Mouse (Mus musculus): ENCODE results near the gene Ppp2r2c.

Gene Ppp2r2c

GRCm38 (mm10) chr5:36868266-36869090, at the start of gene Ppp2r2c:
TSS of gene Ppp2r2c (plus strand) at chr5:36868513.
- no peak for DNase-seq (ENCODE audit: low read depth, low spot score)

GRCm38 (mm10) chr5:36819742-36820141, 48.6 kb upstream of the Ppp2r2c start:
- DNase-seq (ENCODE audit: low read depth, low spot score), result no peak

- peak; percentile 49 for DNase-seq (ENCODE audit: low read depth, low spot score)
Observed at GRCm38 (mm10) chr5:36820142-36820541, 48.2 kb upstream of the Ppp2r2c start.

- DNase-seq (ENCODE audit: low read depth, low spot score), result no peak
Observed at GRCm38 (mm10) chr5:36822907-36823306, 45.4 kb upstream of the Ppp2r2c start.

- no peak for DNase-seq (ENCODE audit: low read depth, low spot score)
Observed at GRCm38 (mm10) chr5:36829098-36829497, 39.2 kb upstream of the Ppp2r2c start.

- DNase-seq (ENCODE audit: low read depth, low spot score), result peak; percentile 90
Observed at GRCm38 (mm10) chr5:36829913-36830879, 38.1 kb upstream of the Ppp2r2c start, which contains the start of gene Man2b2. TSS of gene Man2b2 (minus strand) at chr5:36830653.

GRCm38 (mm10) chr5:36831272-36831671, 37.0 kb upstream of the Ppp2r2c start:
- no peak for DNase-seq (ENCODE audit: low read depth, low spot score)

GRCm38 (mm10) chr5:36835933-36836332, 32.4 kb upstream of the Ppp2r2c start:
- DNase-seq (ENCODE audit: low read depth, low spot score), result peak; percentile 67

GRCm38 (mm10) chr5:36839032-36839431, 29.3 kb upstream of the Ppp2r2c start:
- no peak for DNase-seq (ENCODE audit: low read depth, low spot score)

GRCm38 (mm10) chr5:36839602-36840001, 28.7 kb upstream of the Ppp2r2c start:
- peak; percentile 10 for DNase-seq (ENCODE audit: low read depth, low spot score)

- peak; percentile 33 for DNase-seq (ENCODE audit: low read depth, low spot score)
Observed at GRCm38 (mm10) chr5:36840092-36840491, 28.2 kb upstream of the Ppp2r2c start.

- no peak for DNase-seq (ENCODE audit: low read depth, low spot score)
Observed at GRCm38 (mm10) chr5:36841701-36842100, 26.6 kb upstream of the Ppp2r2c start.

- DNase-seq (ENCODE audit: low read depth, low spot score), result no peak
Observed at GRCm38 (mm10) chr5:36844490-36844889, 23.8 kb upstream of the Ppp2r2c start.

GRCm38 (mm10) chr5:36851572-36851971, 16.7 kb upstream of the Ppp2r2c start:
- no peak for DNase-seq (ENCODE audit: low read depth, low spot score)

- no peak for DNase-seq (ENCODE audit: low read depth, low spot score)
Observed at GRCm38 (mm10) chr5:36855180-36855579, 13.1 kb upstream of the Ppp2r2c start.

- no peak for DNase-seq (ENCODE audit: low read depth, low spot score)
Observed at GRCm38 (mm10) chr5:36856529-36856928, 11.8 kb upstream of the Ppp2r2c start.

- no peak for DNase-seq (ENCODE audit: low read depth, low spot score)
Observed at GRCm38 (mm10) chr5:36857546-36857945, 10.8 kb upstream of the Ppp2r2c start.

GRCm38 (mm10) chr5:36861084-36861483, 7.2 kb upstream of the Ppp2r2c start:
- no peak for DNase-seq (ENCODE audit: low read depth, low spot score)

GRCm38 (mm10) chr5:36866701-36867250, 1.5 kb upstream of the Ppp2r2c start:
- DNase-seq (ENCODE audit: low read depth, low spot score), result no peak

- no peak for DNase-seq (ENCODE audit: low read depth, low spot score)
Observed at GRCm38 (mm10) chr5:36867561-36867960, 752 bp upstream of the Ppp2r2c start.

GRCm38 (mm10) chr5:36869186-36869577, 869 bp downstream of the Ppp2r2c start:
- no peak for DNase-seq (ENCODE audit: low read depth, low spot score)

All from CD4-positive helper T cell, adult 2 months (primary cell).